Mouse (Mus musculus) MEL (cell line): ENCODE measurements around the gene Wdr27. TPM values are rescaled to one million over a fixed set of nuclear protein-coding genes. Genes with fewer than 3 reads are reported as not detected.

ENCODE experiments used
- DNase-seq: peaks from one replicate; pipeline ENCODE4 v3.0.0; 2011; ENCODE audit warnings: low read depth, low spot score
- H3K27ac ChIP-seq: 2 replicates; pipeline ENCODE4 v1.5.1; 2012; ENCODE audit warnings: low read depth, mild to moderate bottlenecking, control low read depth, low read length, moderate library complexity; ENCODE audit not compliant: control insufficient read depth
- H3K27me3 ChIP-seq, 2 experiments: fragments of 150-350 bp in 1 of 2; sonication (generic) in 1 of 2; 2 replicates each; pipeline ENCODE4 v1.6.1; 2012; ENCODE audit warnings: low read length in 2 of 2, mild to moderate bottlenecking in 2 of 2, improper control_type of control experiment in 1 of 2, moderate library complexity in 1 of 2; ENCODE audit not compliant: insufficient read depth in 2 of 2, control insufficient read depth in 1 of 2
- H3K36me3 ChIP-seq, 2 experiments: 2 replicates each; pipeline ENCODE4 v1.6.1; 2012 to 2014; ENCODE audit warnings: low read length in 2 of 2, improper control_type of control experiment in 1 of 2, inconsistent platforms in 1 of 2, mild to moderate bottlenecking in 1 of 2; ENCODE audit not compliant: insufficient read depth in 2 of 2, control insufficient read depth in 1 of 2
- H3K4me1 ChIP-seq, 2 experiments: fragments of 150-350 bp in 1 of 2; sonication (generic) in 1 of 2; 2 replicates each; pipeline ENCODE4 v1.6.1; 2012; ENCODE audit warnings: low read length in 2 of 2, improper control_type of control experiment in 1 of 2, mild to moderate bottlenecking in 1 of 2; ENCODE audit not compliant: insufficient read depth in 2 of 2, control insufficient read depth in 1 of 2
- H3K4me3 ChIP-seq, 2 experiments: fragments of 150-350 bp in 1 of 2; sonication (generic) in 1 of 2; 2 replicates each; pipeline ENCODE4 v1.5.1; 2012; ENCODE audit warnings: low read depth in 2 of 2, low read length in 2 of 2, mild to moderate bottlenecking in 2 of 2, moderate library complexity in 2 of 2, control low read depth in 1 of 2, improper control_type of control experiment in 1 of 2; ENCODE audit not compliant: control insufficient read depth in 1 of 2, insufficient read depth in 1 of 2
- H3K79me2 ChIP-seq: 2 replicates; pipeline ENCODE4 v1.6.1; 2012; ENCODE audit warnings: mild to moderate bottlenecking, low read length, moderate library complexity; ENCODE audit not compliant: control insufficient read depth, poor library complexity, insufficient read depth
- H3K9ac ChIP-seq: 2 replicates; pipeline ENCODE4 v1.6.1; 2012; ENCODE audit warnings: low read depth, mild to moderate bottlenecking, control low read depth, low read length, moderate library complexity; ENCODE audit not compliant: control insufficient read depth, poor library complexity, severe bottlenecking
- H3K9me3 ChIP-seq: fragments of 150-350 bp; sonication (generic); replicated peaks from 2 replicates; pipeline ENCODE4 v1.6.1; 2012; ENCODE audit warnings: mild to moderate bottlenecking, low read length, improper control_type of control experiment, moderate library complexity; ENCODE audit not compliant: insufficient read depth
- BHLHE40 ChIP-seq: IDR thresholded peaks from 2 replicates; pipeline ENCODE4 v1.6.1; 2012; ENCODE audit warnings: low read depth, mild to moderate bottlenecking, inconsistent platforms, low read length, improper control_type of control experiment, borderline replicate concordance
- CHD1 ChIP-seq: IDR thresholded peaks from 2 replicates; pipeline ENCODE4 v1.6.1; 2012; ENCODE audit warnings: low read depth, mild to moderate bottlenecking, inconsistent platforms, low read length, improper control_type of control experiment
- CTCF ChIP-seq, 3 experiments: IDR thresholded peaks in 2 of 3; conservative IDR thresholded peaks in 1 of 3; 2 replicates each; pipeline ENCODE4 v1.5.1; 2011 to 2012; ENCODE audit warnings: low read length in 3 of 3, low read depth in 2 of 3, mild to moderate bottlenecking in 2 of 3, improper control_type of control experiment in 1 of 3, inconsistent platforms in 1 of 3, mixed read lengths in 1 of 3, moderate library complexity in 1 of 3; ENCODE audit not compliant: control insufficient read depth in 1 of 3, insufficient read depth in 1 of 3, poor library complexity in 1 of 3, severe bottlenecking in 1 of 3
- EP300 ChIP-seq, 2 experiments: IDR thresholded peaks; 2 replicates each; pipeline ENCODE4 v1.6.1; 2011; ENCODE audit warnings: improper control_type of control experiment in 2 of 2, low read length in 2 of 2, low read depth in 1 of 2, mild to moderate bottlenecking in 1 of 2
- ETS1 ChIP-seq: IDR thresholded peaks from 2 replicates; pipeline ENCODE4 v1.6.1; 2012; ENCODE audit warnings: low read depth, mild to moderate bottlenecking, inconsistent platforms, low read length, improper control_type of control experiment, moderate library complexity
- GABPA ChIP-seq: IDR thresholded peaks from 2 replicates; pipeline ENCODE4 v1.6.1; 2012; ENCODE audit warnings: low read depth, mild to moderate bottlenecking, inconsistent platforms, low read length, improper control_type of control experiment, moderate library complexity
- HCFC1 ChIP-seq: IDR thresholded peaks from 2 replicates; pipeline ENCODE4 v1.6.1; 2012; ENCODE audit warnings: low read depth, mild to moderate bottlenecking, inconsistent platforms, low read length, improper control_type of control experiment, moderate library complexity
- JUND ChIP-seq: IDR thresholded peaks from 2 replicates; pipeline ENCODE4 v1.6.1; 2011; ENCODE audit warnings: low read depth, mild to moderate bottlenecking, improper control_type of control experiment, low read length
- MAX ChIP-seq: IDR thresholded peaks from 2 replicates; pipeline ENCODE4 v1.6.1; 2011; ENCODE audit warnings: low read length, improper control_type of control experiment
- MAZ ChIP-seq: IDR thresholded peaks from 2 replicates; pipeline ENCODE4 v1.6.1; 2012; ENCODE audit warnings: low read depth, mild to moderate bottlenecking, inconsistent platforms, low read length, improper control_type of control experiment
- MEF2A ChIP-seq: IDR thresholded peaks from 2 replicates; pipeline ENCODE4 v1.6.1; 2014; ENCODE audit warnings: low read depth, mild to moderate bottlenecking, inconsistent platforms, low read length, improper control_type of control experiment; ENCODE audit not compliant: poor library complexity, insufficient replicate concordance, severe bottlenecking; ENCODE audit errors: extremely low read depth
- MXI1 ChIP-seq: IDR thresholded peaks from 2 replicates; pipeline ENCODE4 v1.6.1; 2011; ENCODE audit warnings: mild to moderate bottlenecking, low read depth, low read length, improper control_type of control experiment
- MYB ChIP-seq: IDR thresholded peaks from 2 replicates; pipeline ENCODE4 v1.6.1; 2011; ENCODE audit warnings: mild to moderate bottlenecking, low read depth, low read length, improper control_type of control experiment
- MYC ChIP-seq: IDR thresholded peaks from 2 replicates; pipeline ENCODE4 v1.6.1; 2011; ENCODE audit warnings: low read depth, mild to moderate bottlenecking, low read length, improper control_type of control experiment, moderate library complexity
- POLR2A ChIP-seq, 2 experiments: IDR thresholded peaks; 2 replicates each; pipeline ENCODE4 v1.6.1; 2011 to 2012; ENCODE audit warnings: low read length in 2 of 2, mild to moderate bottlenecking in 2 of 2, control low read depth in 1 of 2, improper control_type of control experiment in 1 of 2, low read depth in 1 of 2, moderate library complexity in 1 of 2; ENCODE audit not compliant: control insufficient read depth in 1 of 2, insufficient read depth in 1 of 2, poor library complexity in 1 of 2
- POLR2AphosphoS2 ChIP-seq: IDR thresholded peaks from 2 replicates; pipeline ENCODE4 v1.6.1; 2011; ENCODE audit warnings: low read length, improper control_type of control experiment
- POLR2AphosphoS5 ChIP-seq: IDR thresholded peaks from 2 replicates; pipeline ENCODE4 v1.6.1; 2012; ENCODE audit warnings: low read depth, borderline replicate concordance, mild to moderate bottlenecking, inconsistent platforms, low read length, moderate library complexity, mixed read lengths
- SIN3A ChIP-seq: IDR thresholded peaks from 2 replicates; pipeline ENCODE4 v1.6.1; 2012; ENCODE audit warnings: low read length, improper control_type of control experiment, inconsistent platforms
- SMC3 ChIP-seq: IDR thresholded peaks from 2 replicates; pipeline ENCODE4 v1.6.1; 2011; ENCODE audit warnings: low read depth, low read length, improper control_type of control experiment
- USF1 ChIP-seq: IDR thresholded peaks from 2 replicates; pipeline ENCODE4 v1.6.1; 2014; ENCODE audit warnings: low read depth, mild to moderate bottlenecking, inconsistent platforms, low read length, improper control_type of control experiment, moderate library complexity
- ZC3H11A ChIP-seq: IDR thresholded peaks from 2 replicates; pipeline ENCODE4 v1.6.1; 2012; ENCODE audit warnings: low read depth, mild to moderate bottlenecking, inconsistent platforms, low read length, improper control_type of control experiment
- ZNF384 ChIP-seq: IDR thresholded peaks from 2 replicates; pipeline ENCODE4 v1.6.1; 2012; ENCODE audit warnings: low read depth, mild to moderate bottlenecking, inconsistent platforms, low read length, improper control_type of control experiment
- polyA plus RNA-seq, 2 experiments: library from polyadenylated mRNA; stranded (reverse) in 1 of 2; unstranded in 1 of 2; fragments of >175 nt in 1 of 2; fragments of >200 nt in 1 of 2; gene quantifications; 2 replicates each; pipeline versions ENCODE4 v1.2.1 to v1.2.4; 2012; ENCODE audit warnings: low replicate concordance in 2 of 2, low read depth in 1 of 2; ENCODE audit not compliant: insufficient read length in 2 of 2, insufficient read depth in 1 of 2, missing spikeins in 1 of 2
- total RNA-seq: library from RNA; depleted of rRNA; stranded (reverse); fragments of 300-350 nt; gene quantifications from 2 replicates; pipeline ENCODE4 v1.2.3, GENCODE M21; 2012

Gene Wdr27
- total and polyA plus RNA-seq, 3 experiments: 0.69 to 1.4 TPM; not detected in 1

DNA sequence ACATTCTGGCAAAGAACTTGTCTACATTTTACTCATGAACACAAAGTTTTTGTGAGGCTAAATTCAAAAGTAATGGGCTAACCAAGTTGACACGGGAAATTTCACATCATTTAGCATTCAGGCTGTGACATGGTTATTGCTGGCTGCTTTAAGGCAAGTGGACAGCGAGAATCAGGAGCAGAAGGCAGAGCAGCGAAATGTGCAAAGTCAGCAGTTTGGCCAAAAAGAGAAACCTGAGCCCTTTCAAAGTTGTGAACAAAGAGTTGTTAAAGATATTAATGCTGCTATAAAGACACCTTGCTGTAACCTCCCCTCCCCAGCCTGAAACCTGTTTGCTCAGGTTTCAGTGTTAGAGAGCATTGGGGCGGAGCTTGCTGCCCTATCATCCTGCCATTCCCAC is 143.7 kb downstream of the Wdr27 start:
- no peak for DNase-seq
- no peaks in the 10 kb centered on the region for H3K36me3 ChIP-seq
- no peaks in the 10 kb centered on the region for H3K9me3 ChIP-seq
- no peaks in the 10 kb centered on the region for H3K79me2 ChIP-seq
- H3K27me3 ChIP-seq: no peaks in the 10 kb centered on the region
- H3K27ac ChIP-seq: no peak overlapping the region
- H3K9ac ChIP-seq: no peak overlapping the region
- no peak for TF ChIP-seq ZNF384
- TF ChIP-seq USF1: no peak
- TF ChIP-seq JUND: no peak
- no peak for TF ChIP-seq MEF2A
- TF ChIP-seq POLR2AphosphoS5: no peak
- TF ChIP-seq MXI1: no peak
- TF ChIP-seq EP300 (IDR thresholded peaks at IDR 0.05; ENCODE audit: low read depth in 1 of 2, low read length in 2 of 2): no peak
- no peak for TF ChIP-seq ETS1
- no peak for TF ChIP-seq CHD1
- no peak for TF ChIP-seq ZC3H11A
- TF ChIP-seq CTCF (IDR thresholded peaks at IDR 0.05 in 2 of 3, conservative IDR thresholded peaks at IDR 0.05 in 1 of 3; ENCODE audit: control insufficient read depth in 1 of 3, insufficient read depth in 1 of 3, low read depth in 2 of 3, low read length in 3 of 3, poor library complexity in 1 of 3, severe bottlenecking in 1 of 3): no peak
- no peak for TF ChIP-seq GABPA
- no peak for TF ChIP-seq POLR2AphosphoS2
- TF ChIP-seq MAZ: no peak
- no peak for TF ChIP-seq MAX
- TF ChIP-seq MYB: no peak
- TF ChIP-seq, all 39 proteins: peak for 0
- Histone ChIP-seq H3K4me3 (no peak overlapping the region), H3K4me1 (no peaks in the 10 kb centered on the region)

- DNase-seq: no peak
- Histone ChIP-seq H3K36me3 (no peaks in the 10 kb centered on the region), H3K4me3 (no peak overlapping the region), H3K27me3 (no peaks in the 10 kb centered on the region), H3K27ac (no peak overlapping the region), H3K9ac (no peak overlapping the region), H3K79me2 (no peaks in the 10 kb centered on the region), H3K4me1 (no peaks in the 10 kb centered on the region), H3K9me3 (no peaks in the 10 kb centered on the region)
- no peak for TF ChIP-seq MYB
- no peak for TF ChIP-seq HCFC1
- TF ChIP-seq POLR2A (IDR thresholded peaks at IDR 0.05; ENCODE audit: control insufficient read depth in 1 of 2, insufficient read depth in 1 of 2, low read depth in 1 of 2, low read length in 2 of 2, poor library complexity in 1 of 2): no peak
- TF ChIP-seq MAX: no peak
- TF ChIP-seq BHLHE40: no peak
- no peak for TF ChIP-seq MEF2A
- TF ChIP-seq ETS1: no peak
- no peak for TF ChIP-seq EP300 (IDR thresholded peaks at IDR 0.05; ENCODE audit: low read depth in 1 of 2, low read length in 2 of 2)
- no peak for TF ChIP-seq SIN3A
- no peak for TF ChIP-seq USF1
- TF ChIP-seq SMC3: no peak
- no peak for TF ChIP-seq MYC
Observed at GRCm38 (mm10) chr17:14795074-14795473, 147.9 kb downstream of the Wdr27 start.
